Mouse (Mus musculus) megakaryocyte-erythroid progenitor cell, adult 5-6 weeks (primary cell): ENCODE results near the gene Piezo1. TPM values are rescaled to one million over a fixed set of nuclear protein-coding genes. Genes with fewer than 3 reads are reported as not detected.
"Not testable (repeated sequence)": the region's sequence is repeated elsewhere in the genome, so short reads cannot be mapped to it uniquely, and the experiment has no call there.

ENCODE experiments used
- ATAC-seq: replicated peaks from 2 replicates; pipeline ENCODE4 v1.8.0; 2016; ENCODE audit warnings: mild to moderate bottlenecking, inconsistent platforms; ENCODE audit not compliant: severe bottlenecking, poor library complexity, low FRiP score, low TSS enrichment
- total RNA-seq, 2 experiments: library from RNA; stranded (forward) in 1 of 2; stranded (reverse) in 1 of 2; fragments of 200-1000, 215-1000 nt in 1 of 2; fragments of >200 nt in 1 of 2; fragmentation: Nextera tagmentation in 1 of 2; gene quantifications; 2 replicates each; pipeline ENCODE4 v1.2.3; 2014 to 2017

Piezo1 gene
- total RNA-seq (2014; fragmentation: Nextera tagmentation) = 84.0 and 93.5 TPM in 2 replicates
- total RNA-seq (2017) = 31.1 and 31.5 TPM in 2 replicates

DNA sequence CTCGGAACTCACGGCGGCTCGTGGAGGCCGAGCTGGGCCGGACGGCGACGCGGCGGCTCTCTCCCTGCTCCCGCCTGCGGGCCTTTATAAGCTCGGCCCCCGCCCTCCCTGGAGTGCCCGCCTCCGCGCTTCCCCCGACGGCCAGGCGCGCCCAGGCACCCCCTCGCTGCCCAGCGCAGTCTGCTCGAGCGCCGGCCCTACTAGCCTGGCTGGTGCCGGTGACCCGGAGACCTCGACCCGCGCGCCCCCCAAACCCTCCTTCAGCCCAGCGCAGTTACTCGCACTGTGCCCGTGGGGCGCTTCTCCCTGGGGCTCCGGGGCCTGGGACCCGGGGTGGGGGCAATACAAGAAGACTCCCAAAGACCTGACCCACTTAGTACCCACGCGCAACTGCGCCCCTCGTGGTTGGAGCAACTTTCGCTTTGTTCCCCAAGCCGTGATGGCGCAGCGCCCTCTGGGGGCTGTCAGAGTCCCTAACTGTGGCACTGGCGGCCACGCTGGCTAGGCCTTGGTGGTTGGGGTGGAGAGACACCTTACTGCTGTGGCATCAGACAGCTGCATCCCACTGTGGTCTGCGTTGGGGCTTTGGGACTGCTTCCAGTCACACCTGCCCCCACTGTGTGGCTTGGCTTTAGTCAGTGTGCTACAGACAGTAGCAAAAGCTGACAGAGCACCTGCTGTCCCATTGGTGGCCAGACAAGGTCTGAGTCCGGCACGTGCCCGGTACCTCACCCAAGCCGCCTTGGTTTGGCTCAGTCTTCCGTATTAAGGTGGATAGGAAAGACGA lies at the start of gene Piezo1:
Piezo1 (minus strand) TSS at position 65 of the 787 bp plus-strand sequence.
- ATAC-seq = peak; percentile 59

- no peak for ATAC-seq
These were observed 49.5 kb upstream of the Piezo1 start for GRCm38 (mm10) chr8:122600666-122601065.

DNA sequence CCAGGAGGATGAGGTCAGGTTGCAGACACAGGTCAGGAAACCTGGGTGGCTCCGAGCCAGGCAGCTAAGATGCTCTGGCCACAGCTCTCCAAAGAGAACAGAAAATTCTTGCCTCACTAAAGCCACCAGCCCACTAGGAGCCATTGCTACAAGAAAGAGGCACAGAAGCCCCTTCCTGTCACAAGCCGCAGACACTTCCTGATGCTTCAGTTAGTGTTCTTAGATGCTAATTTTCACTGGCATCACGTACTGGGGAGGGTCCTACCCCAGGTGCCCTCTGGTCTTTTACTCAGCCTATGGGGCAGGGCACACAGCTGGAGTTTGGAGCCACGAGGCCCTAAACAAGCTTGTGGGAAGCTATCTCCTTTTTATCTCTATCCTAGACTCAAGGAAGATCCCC lies 44.9 kb upstream of the Piezo1 start:
- ATAC-seq = no peak

DNA sequence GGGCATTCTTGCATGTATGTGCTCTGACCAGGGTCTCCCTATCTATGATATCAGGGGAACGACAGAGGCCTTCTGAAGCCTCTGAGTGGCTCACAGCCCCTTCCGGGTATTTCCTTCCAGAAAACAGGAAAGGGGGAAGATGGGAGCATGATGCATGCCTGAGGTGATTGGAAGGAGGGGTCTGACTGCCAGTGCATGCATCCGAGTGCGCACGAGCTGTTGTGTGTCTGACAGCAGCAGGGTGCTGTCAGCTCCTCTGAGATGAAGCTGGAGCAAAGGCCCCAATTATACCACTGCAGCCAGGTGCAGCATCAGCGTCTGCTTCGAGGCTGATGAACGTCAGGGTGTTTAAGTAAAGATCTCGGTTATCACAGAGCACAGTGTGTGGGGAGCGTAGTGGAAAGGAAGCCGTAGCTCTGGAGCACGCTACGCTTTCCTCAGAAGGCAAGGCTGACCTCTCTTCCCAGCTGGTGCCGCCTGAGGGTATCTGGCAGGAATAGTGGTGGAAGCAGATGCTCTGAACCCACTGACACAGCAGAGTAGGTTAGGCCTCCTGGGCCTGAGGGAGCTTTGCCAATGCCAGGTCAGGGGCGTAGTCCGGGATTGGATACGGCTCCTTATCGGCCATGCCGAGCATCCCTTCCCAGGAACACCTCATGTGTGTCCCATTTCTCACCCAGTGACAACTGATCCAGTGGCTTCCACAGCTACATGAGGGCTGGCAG lies 42.8 kb upstream of the Piezo1 start:
- no peak for ATAC-seq

DNA sequence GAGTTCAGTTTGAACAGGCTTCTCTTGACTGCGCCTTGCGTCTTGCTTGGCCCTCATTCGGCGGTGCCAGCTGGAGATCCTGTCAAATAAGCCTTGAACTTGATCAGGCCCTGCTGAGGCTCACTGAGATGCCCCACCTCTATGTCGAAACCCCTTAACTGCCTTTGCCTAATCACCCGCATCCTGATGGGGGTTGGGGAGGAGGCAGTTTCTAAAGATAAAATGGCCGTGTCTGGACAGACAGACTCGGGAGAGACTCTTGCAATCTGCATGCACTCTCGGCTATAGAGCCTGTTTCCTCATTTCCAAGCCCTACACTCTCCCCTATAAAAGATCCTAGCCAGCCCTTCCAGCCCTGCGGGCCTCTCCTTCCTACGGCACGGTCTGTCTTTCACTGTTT lies 42.1 kb upstream of the Piezo1 start:
- ATAC-seq = 0 out of 2 replicates have a peak, but pooled peaks have one; percentile 14

DNA sequence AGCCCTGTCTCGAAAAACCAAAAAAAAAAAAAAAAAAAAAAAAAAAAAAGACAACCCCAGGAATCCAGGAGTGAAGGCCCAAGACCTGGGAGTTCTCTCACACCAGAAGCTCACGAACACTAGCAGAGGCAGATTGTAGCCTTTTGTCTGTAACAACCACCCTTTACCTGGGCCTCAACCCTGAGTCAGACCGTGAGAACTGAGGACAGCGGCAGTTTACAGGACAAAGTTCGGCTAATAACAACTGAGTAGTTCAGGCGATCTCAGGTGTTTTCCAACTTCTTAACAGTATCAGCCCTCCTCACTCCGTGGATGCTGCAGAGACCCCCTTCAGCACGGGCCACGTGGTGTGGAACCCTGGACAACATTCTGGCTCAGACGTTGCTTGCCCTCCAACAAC lies 35.6 kb upstream of the Piezo1 start:
- no peak for ATAC-seq

- ATAC-seq = no peak
These were observed 35.0 kb upstream of the Piezo1 start for GRCm38 (mm10) chr8:122586171-122586570.

DNA sequence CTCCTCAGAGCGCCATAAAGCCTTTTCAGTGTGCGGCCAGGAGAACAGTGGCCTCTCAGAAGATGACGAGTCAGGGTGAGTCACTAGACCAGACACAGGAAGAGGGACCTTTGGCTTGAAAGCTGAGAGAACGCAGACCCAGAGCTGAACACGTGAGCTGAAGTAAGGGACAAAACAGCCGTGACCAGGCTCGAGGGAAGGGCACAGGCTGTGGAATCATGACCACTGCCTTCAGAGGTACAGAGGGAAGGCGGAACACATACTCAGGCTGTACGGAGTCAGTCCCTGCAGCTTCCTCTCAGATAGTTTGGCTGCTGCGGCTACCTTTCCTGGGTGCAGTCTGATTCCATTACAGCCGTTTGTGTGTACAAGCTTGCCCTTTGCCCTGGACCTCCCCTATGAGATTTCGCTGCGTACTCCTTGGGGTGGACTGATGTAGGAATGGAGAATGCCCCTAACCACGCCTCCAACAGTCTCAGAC lies 34.3 kb upstream of the Piezo1 start:
- no peak for ATAC-seq

DNA sequence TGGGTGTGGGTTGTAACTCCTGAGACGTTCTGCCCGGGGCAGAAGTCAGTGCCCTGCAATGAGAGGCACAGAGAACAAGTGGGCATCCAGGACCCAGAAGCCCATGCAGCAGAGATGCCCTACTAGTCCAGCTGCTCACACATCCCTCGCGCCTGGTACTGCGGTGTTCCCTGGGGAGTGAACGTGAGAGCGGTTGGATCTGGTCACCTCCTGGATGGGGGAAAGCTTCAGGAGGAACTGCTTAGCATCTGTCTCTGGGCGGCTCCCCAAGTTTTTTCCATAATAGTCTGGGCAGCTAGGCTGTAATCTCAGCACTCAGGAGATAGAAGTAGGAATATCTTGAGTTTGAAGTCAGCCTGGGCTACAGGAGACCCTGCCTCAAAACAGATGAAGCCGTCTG lies 33.9 kb upstream of the Piezo1 start:
- no peak for ATAC-seq

- no peak for ATAC-seq
These were observed 29.8 kb upstream of the Piezo1 start for GRCm38 (mm10) chr8:122580926-122581325.

DNA sequence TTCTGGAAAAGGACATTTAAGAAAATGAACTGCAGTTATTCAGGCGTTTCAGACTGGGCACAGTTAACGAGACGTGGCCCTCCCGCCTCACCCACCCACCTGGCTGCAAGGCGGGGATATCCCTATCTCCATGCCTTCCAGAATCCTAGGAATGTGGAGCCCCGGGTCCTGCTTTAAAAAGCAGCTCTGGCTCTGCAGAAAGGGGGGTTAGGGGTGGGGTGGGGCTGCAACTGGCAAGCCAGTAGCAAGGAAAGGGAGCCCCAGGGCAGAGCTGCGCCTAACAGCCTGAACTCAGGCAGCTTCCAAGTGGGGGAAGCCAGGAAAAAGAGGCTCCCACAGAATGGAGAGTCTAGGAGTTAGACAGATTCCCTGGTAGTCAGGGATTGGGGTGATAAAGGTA lies 28.1 kb upstream of the Piezo1 start:
- ATAC-seq = no peak

GRCm38 (mm10) chr8:122577116-122577515 lies 26.0 kb upstream of the Piezo1 start:
- ATAC-seq = no peak

DNA sequence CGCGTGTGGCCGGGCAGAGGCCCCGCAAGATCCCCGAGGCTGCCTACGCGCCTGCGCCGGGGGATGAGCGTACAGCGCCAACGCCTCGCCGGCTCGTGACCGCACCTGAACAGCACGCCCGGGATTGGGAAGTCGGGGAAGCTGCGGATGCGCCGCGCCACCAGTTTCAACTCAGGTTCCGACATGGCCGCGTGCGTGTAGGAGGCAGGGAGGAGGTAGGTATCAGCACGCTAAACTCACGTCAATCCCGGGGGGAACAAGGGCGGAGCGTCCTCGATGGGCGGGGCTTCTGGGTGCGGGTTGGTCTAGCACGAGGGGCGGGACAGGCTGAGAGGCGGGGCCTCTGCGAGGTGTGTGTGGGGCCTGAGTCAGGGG lies 25.5 kb upstream of the Piezo1 start, which contains the start of gene Aprt:
Aprt (minus strand) TSS at position 262 of the 375 bp plus-strand sequence.
- peak; percentile 92 for ATAC-seq

- no peak for ATAC-seq
These were observed 24.9 kb upstream of the Piezo1 start for GRCm38 (mm10) chr8:122575735-122576647.

- no peak for ATAC-seq
These were observed 24.2 kb upstream of the Piezo1 start for GRCm38 (mm10) chr8:122575286-122575685.

GRCm38 (mm10) chr8:122574667-122575251 lies 23.6 kb upstream of the Piezo1 start:
- ATAC-seq = no peak

GRCm38 (mm10) chr8:122574264-122574663 lies 23.1 kb upstream of the Piezo1 start:
- ATAC-seq = no peak

- no peak for ATAC-seq
These were observed 22.4 kb upstream of the Piezo1 start for GRCm38 (mm10) chr8:122573577-122573976.

DNA sequence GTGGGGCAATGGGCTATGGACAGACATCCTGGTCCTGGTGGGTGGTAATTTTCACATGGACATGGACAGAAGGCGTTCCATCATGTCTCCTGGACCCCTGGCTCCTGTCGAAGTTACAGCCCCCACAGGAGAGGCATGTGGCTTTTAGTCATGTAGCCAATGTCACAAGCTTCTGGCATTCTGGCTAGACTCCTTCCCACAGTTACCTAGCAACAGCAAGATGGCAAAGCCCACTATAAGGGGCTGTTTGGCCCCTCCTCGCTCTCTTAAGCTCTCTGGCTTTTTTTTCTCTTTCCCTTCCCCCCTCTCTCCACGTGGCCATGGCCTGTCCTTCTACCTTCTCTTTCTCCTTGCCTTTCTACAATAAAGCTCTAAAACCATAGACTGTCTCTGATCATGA lies 22.0 kb upstream of the Piezo1 start:
- not testable (repeated sequence) for ATAC-seq
